Mouse (Mus musculus): Measurements from ENCODE around the gene Wasl. TPM values are rescaled to one million over a fixed set of nuclear protein-coding genes. Genes with fewer than 3 reads are reported as not detected.

The Wasl gene
- total and polyA plus RNA-seq, 2 experiments from 2014 or later: 20.9 to 61.0 TPM

DNA sequence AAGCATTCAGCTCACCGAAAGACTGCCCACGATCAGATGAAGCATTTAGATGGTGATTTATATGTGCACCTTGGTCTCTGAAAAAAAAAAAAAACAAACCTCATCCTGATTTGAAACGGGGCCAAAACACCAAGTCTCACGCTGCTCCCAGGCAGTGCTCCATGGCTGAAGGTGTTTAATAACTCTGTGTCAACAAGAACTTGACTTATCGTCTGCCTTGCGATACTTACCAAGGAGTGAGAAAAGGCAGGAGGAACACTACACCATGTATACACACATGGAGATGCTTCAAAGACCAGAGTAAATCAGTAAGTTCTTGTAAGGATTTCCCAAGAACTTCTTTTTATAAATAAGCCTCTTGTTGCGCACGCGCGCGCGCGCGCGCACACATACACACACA lies 57.3 kb downstream of the Wasl start:
- no peak overlapping the region for H3K9ac ChIP-seq (replicated peaks; ENCODE audit: low read length)
- H3K36me3 ChIP-seq (ENCODE audit: insufficient read depth, low read length): no peaks in the 10 kb centered on the region
- DNase-seq (ENCODE audit: low spot score) (peak; percentile 16), ATAC-seq (no peak)
- H3K27me3 ChIP-seq (ENCODE audit: insufficient read depth, low read length): no peaks in the 10 kb centered on the region
- 87% methylated on average over 15 of the region's 15 CpGs for WGBS
- no peak overlapping the region for H3K27ac ChIP-seq
- no peaks in the 10 kb centered on the region for H3K9me3 ChIP-seq (ENCODE audit: low read length)
- H3K4me3 ChIP-seq (ENCODE audit: low read length): no peak overlapping the region
- no peak for TF ChIP-seq CTCF (IDR thresholded peaks at IDR 0.05; ENCODE audit: low read depth)
- H3K4me1 ChIP-seq (ENCODE audit: insufficient read depth, low read length): no peaks in the 10 kb centered on the region
- no peak overlapping the region for H3K4me2 ChIP-seq (ENCODE audit: low read depth, low read length)

DNA sequence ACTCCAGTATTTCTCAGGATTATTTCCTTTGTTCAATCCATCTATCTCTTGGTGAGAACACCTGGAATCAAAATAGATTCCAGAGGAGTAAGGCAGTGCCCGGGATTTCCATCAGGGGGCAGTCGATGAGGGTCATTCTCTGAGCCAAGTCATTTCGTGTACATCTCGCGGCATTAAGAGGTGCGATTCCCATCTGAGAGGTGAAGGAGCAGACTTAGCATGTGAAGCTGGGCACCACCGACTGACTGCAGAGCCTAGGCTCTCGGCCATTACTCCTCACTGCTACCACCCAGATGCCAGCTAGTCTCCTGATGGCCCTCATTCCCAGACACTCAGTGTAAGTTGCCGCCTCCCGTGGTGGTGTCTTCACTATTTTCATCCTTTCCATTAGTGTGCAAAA lies 58.3 kb downstream of the Wasl start:
- 80% methylated on average over 10 of the region's 10 CpGs for WGBS
- DNase-seq (ENCODE audit: low spot score) (no peak), ATAC-seq (no peak)
- no peak overlapping the region for H3K4me3 ChIP-seq (ENCODE audit: low read length)
- no peaks in the 10 kb centered on the region for H3K9me3 ChIP-seq (ENCODE audit: low read length)
- no peaks in the 10 kb centered on the region for H3K36me3 ChIP-seq (ENCODE audit: insufficient read depth, low read length)
- TF ChIP-seq CTCF (IDR thresholded peaks at IDR 0.05; ENCODE audit: low read depth): no peak
- no peaks in the 10 kb centered on the region for H3K4me1 ChIP-seq (ENCODE audit: insufficient read depth, low read length)
- H3K4me2 ChIP-seq (ENCODE audit: low read depth, low read length): no peak overlapping the region
- no peak overlapping the region for H3K27ac ChIP-seq
- H3K9ac ChIP-seq (replicated peaks; ENCODE audit: low read length): no peak overlapping the region
- no peaks in the 10 kb centered on the region for H3K27me3 ChIP-seq (ENCODE audit: insufficient read depth, low read length)

DNA sequence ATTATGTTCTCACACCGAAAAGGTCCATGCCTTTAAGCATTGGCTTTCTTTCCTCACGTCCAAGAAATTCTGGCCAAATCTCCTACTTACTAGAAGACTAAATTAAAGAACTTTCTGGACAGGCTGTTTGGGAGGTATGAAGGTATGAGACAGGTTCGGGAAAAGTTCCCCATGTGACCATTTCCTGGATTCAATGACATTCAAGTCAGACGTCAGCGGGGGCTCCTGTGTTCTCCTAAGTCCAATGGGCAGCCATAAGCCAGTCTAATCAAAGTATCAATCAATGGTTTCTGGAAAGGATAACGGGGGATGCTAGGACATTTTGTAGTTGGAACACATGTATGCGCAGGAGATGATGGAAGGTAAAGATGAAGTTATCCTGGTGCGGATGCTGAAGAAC lies 59.2 kb downstream of the Wasl start:
- H3K4me3 ChIP-seq (ENCODE audit: low read length): no peak overlapping the region
- H3K9me3 ChIP-seq (ENCODE audit: low read length): no peaks in the 10 kb centered on the region
- no peaks in the 10 kb centered on the region for H3K36me3 ChIP-seq (ENCODE audit: insufficient read depth, low read length)
- no peak overlapping the region for H3K9ac ChIP-seq (replicated peaks; ENCODE audit: low read length)
- no peak overlapping the region for H3K27ac ChIP-seq
- no peak for TF ChIP-seq CTCF (IDR thresholded peaks at IDR 0.05; ENCODE audit: low read depth)
- ATAC-seq (no peak), DNase-seq (ENCODE audit: low spot score) (no peak)
- no peak overlapping the region for H3K4me2 ChIP-seq (ENCODE audit: low read depth, low read length)
- no peaks in the 10 kb centered on the region for H3K4me1 ChIP-seq (ENCODE audit: insufficient read depth, low read length)
- 93% methylated on average over 8 of the region's 8 CpGs for WGBS
- H3K27me3 ChIP-seq (ENCODE audit: insufficient read depth, low read length): no peaks in the 10 kb centered on the region

DNA sequence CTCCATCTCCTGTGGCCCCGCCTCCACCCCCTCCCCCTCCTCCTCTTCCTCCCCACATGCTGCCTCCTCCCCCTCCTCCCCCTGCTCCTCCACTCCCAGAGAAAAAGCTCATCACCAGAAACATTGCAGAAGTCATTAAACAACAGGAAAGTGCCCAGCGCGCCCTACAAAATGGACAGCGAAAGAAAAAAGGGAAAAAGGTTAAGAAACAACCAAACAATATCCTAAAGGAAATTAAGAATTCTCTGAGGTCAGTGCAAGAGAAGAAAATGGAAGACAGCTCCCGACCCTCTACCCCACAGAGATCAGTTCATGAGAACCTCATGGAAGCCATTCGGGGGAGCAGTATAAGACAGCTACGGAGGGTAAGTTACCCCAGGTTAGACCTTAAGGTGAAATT lies 60.5 kb downstream of the Wasl start:
- 92% methylated on average over 7 of the region's 7 CpGs for WGBS

DNA sequence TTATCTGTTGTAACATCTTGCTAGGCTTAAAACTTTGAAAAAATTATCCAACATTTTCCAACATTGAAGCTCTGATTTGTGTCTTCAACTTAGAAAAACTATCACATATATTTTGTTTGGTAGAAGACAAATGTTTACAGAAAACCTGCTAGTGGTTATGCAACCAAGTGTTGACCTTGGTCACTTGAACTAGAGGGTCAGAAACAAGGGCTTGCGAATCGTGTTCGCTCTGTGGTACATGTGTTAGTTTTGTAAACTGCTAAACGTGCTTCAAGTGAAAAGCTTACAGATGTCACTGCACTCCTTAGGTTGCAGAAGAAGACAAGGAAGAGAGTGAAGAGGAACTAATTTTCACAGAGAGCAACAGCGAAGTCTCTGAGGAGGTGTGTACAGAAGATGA lies 61.8 kb downstream of the Wasl start:
- 94% methylated on average over 5 of the region's 5 CpGs for WGBS
- Histone ChIP-seq H3K4me2 (ENCODE audit: low read depth, low read length) (no peak overlapping the region), H3K27ac (no peak overlapping the region), H3K36me3 (ENCODE audit: insufficient read depth, low read length) (no peaks in the 10 kb centered on the region), H3K4me3 (ENCODE audit: low read length) (no peak overlapping the region), H3K9ac (replicated peaks; ENCODE audit: low read length) (no peak overlapping the region), H3K9me3 (ENCODE audit: low read length) (no peaks in the 10 kb centered on the region), H3K4me1 (ENCODE audit: insufficient read depth, low read length) (no peaks in the 10 kb centered on the region), H3K27me3 (ENCODE audit: insufficient read depth, low read length) (no peaks in the 10 kb centered on the region)
- no peak for TF ChIP-seq CTCF (IDR thresholded peaks at IDR 0.05; ENCODE audit: low read depth)
- ATAC-seq (no peak), DNase-seq (ENCODE audit: low spot score) (no peak)

More for the DNA sequence above, 60.5 kb downstream of the Wasl start:
- Histone ChIP-seq H3K9me3 (ENCODE audit: low read length) (no peaks in the 10 kb centered on the region), H3K27ac (no peak overlapping the region), H3K4me3 (ENCODE audit: low read length) (no peak overlapping the region), H3K9ac (replicated peaks; ENCODE audit: low read length) (no peak overlapping the region), H3K27me3 (ENCODE audit: insufficient read depth, low read length) (no peaks in the 10 kb centered on the region), H3K36me3 (ENCODE audit: insufficient read depth, low read length) (no peaks in the 10 kb centered on the region), H3K4me1 (ENCODE audit: insufficient read depth, low read length) (no peaks in the 10 kb centered on the region), H3K4me2 (ENCODE audit: low read depth, low read length) (no peak overlapping the region)
- no peak for DNase-seq (ENCODE audit: low spot score)
- no peak for ATAC-seq
- TF ChIP-seq CTCF (IDR thresholded peaks at IDR 0.05; ENCODE audit: low read depth): no peak

DNA sequence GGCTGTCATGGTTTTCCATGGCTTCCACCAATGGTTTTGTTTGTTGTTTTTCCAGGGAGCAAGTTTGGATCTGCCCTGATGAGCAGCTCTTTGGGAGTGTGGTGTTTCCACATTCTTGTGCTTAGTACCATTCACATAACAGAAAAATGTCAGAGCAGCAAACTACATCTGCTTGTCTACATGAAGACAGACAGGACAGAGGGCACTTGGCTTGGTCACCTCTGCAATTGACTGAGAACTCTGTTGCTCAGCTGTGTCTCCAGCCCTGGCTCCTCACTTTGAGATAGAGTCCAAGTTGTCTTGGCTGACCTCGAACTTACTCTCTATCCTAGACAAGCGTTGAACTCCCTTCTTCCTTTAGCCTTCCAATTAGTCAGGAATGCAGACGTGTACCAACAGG lies 62.5 kb downstream of the Wasl start:
- WGBS: 79% methylated on average over 3 of the region's 3 CpGs
- H3K4me1 ChIP-seq (ENCODE audit: insufficient read depth, low read length): no peaks in the 10 kb centered on the region
- no peak overlapping the region for H3K4me2 ChIP-seq (ENCODE audit: low read depth, low read length)
- no peaks in the 10 kb centered on the region for H3K36me3 ChIP-seq (ENCODE audit: insufficient read depth, low read length)
- no peak for TF ChIP-seq CTCF (IDR thresholded peaks at IDR 0.05; ENCODE audit: low read depth)
- no peak overlapping the region for H3K9ac ChIP-seq (replicated peaks; ENCODE audit: low read length)
- H3K27me3 ChIP-seq (ENCODE audit: insufficient read depth, low read length): no peaks in the 10 kb centered on the region
- DNase-seq (ENCODE audit: low spot score) (no peak), ATAC-seq (no peak)
- no peak overlapping the region for H3K27ac ChIP-seq
- H3K9me3 ChIP-seq (ENCODE audit: low read length): no peaks in the 10 kb centered on the region
- H3K4me3 ChIP-seq (ENCODE audit: low read length): no peak overlapping the region

DNA sequence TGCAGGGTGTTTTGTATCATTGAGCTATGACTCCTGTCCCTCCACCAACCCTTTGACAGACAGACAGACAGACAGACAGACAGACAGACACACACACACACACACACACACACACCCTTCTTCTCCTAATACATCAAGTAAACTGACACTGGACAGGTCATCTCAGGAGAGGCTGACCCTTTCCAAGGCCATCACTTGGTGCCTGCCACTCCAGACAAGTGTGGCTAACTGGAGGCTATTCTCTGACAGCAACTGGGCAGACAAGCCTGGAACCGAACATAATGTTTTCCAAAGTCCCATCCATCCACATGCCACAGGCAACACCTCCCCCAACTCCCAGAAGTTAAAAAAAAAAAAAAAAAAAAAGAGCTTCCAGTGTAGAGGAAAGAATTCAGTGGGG lies 63.1 kb downstream of the Wasl start:
- Histone ChIP-seq H3K27ac (no peak overlapping the region), H3K4me1 (ENCODE audit: insufficient read depth, low read length) (no peaks in the 10 kb centered on the region), H3K4me3 (ENCODE audit: low read length) (no peak overlapping the region), H3K36me3 (ENCODE audit: insufficient read depth, low read length) (no peaks in the 10 kb centered on the region), H3K4me2 (ENCODE audit: low read depth, low read length) (no peak overlapping the region), H3K27me3 (ENCODE audit: insufficient read depth, low read length) (no peaks in the 10 kb centered on the region), H3K9ac (replicated peaks; ENCODE audit: low read length) (no peak overlapping the region), H3K9me3 (ENCODE audit: low read length) (no peaks in the 10 kb centered on the region)
- WGBS: 34% methylated on average over 1 of the region's 1 CpGs
- ATAC-seq (no peak), DNase-seq (ENCODE audit: low spot score) (no peak)
- TF ChIP-seq CTCF (IDR thresholded peaks at IDR 0.05; ENCODE audit: low read depth): no peak

All from hindbrain, postnatal 0 days (tissue).